Comparison of ENCODE assay signal across 8 mouse cellular contexts in the genomic region with DNA sequence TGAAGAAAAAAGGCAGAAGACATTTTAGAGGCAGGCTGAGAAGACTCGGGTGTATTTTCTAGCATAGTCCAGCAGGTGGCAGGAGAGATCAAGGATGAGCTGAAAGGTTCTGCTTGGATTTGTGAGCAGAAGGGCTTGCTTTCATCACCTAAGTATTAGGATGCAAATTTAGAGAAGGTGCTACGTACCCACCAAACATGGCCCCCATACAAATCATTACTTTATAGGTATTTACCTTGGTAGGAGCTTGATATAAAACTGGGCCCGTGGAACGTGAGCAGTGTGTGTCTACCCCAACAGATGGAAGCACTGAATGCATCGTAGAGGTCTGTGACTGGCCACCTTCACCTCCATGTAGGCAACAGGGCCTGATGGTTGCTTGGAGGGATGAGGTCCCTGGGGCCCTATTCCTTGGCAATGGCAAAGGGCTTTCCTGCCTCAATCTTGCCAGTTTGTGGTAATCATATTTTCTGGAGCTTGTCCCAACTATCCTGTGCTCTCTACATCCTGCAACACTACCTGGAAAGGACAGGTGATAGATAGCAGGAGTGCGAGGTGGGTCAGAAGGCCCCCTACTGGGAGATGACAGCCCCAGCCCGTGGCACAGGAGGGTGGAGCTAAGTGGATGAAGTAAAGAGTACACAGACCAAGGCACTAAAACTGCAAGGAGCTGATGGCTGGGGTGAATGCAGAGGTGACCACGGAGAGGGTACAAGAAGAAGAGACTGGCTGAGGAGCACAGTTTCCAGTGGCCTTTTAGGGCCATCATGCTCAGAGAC. TPM values are rescaled to one million over a fixed set of nuclear protein-coding genes. Genes with fewer than 3 reads are reported as not detected.
DNase-seq lines count a peak whose midpoint lies in the region; ATAC-seq lines count a peak whose summit lies in the region.

No protein-coding gene starts in this region.

- intact Hi-C loops in left cerebral cortex, postnatal 25 days (cut with DNase I): loop anchor here (5.0 to 10.0 kb wide), 2 partner anchors 212 to 1604 kb away; a partner anchor contains a TSS

- peak; percentile 67 to 73 for DNase-seq in left cerebral cortex, adult 18-20 months (ENCODE audit: low spot score in 2 of 2)
- no peak for DNase-seq in left cerebral cortex, adult 11 months (ENCODE audit: low spot score)
- DNase-seq in Muller cell, postnatal 12 days (ENCODE audit: inconsistent ontology term): peak; percentile 31
- peak; percentile 58 to 73 for DNase-seq in cerebellum, postnatal 25 days
- DNase-seq in left cerebral cortex, postnatal 25 days (ENCODE audit: low spot score in 2 of 2): peak; percentile 60 to 75
- peak; percentile 68 for DNase-seq in naive thymus-derived CD4-positive, alpha-beta T cell, adult 2 months (ENCODE audit: low read depth)
- no peak for DNase-seq in ovary, postnatal 10 days (ENCODE audit: low spot score)

- ATAC-seq in granulocyte monocyte progenitor cell, adult 5-6 weeks (replicated peaks; ENCODE audit: poor library complexity, severe bottlenecking): peak; percentile 57

RNA-seq across cellular contexts. Expression of a gene that starts 34.6 kb away (rescaled TPM):
- not detected for total RNA-seq in left cerebral cortex, adult 18-20 months (2021)
- not detected in 2 replicates for total RNA-seq in granulocyte monocyte progenitor cell, adult 5-6 weeks (2014; fragmentation: Nextera tagmentation)
- total RNA-seq in granulocyte monocyte progenitor cell, adult 5-6 weeks (2017): not detected in 2 replicates
- not detected for total RNA-seq in left cerebral cortex, postnatal 25 days (2021)

RNA-seq across cellular contexts. Expression of a gene that starts 46.5 kb away (rescaled TPM):
- not detected for total RNA-seq in left cerebral cortex, adult 18-20 months (2021)
- not detected in 2 replicates for total RNA-seq in granulocyte monocyte progenitor cell, adult 5-6 weeks (2014; fragmentation: Nextera tagmentation)
- not detected in 2 replicates for total RNA-seq in granulocyte monocyte progenitor cell, adult 5-6 weeks (2017)
- under 1 TPM in 1 of 2 experiments, not detected in 1; 0.16 TPM for total RNA-seq in left cerebral cortex, postnatal 25 days (2021)

RNA-seq across cellular contexts. Expression of a gene that starts 50.9 kb away (rescaled TPM):
- not detected for total RNA-seq in left cerebral cortex, adult 18-20 months (2021)
- total RNA-seq in granulocyte monocyte progenitor cell, adult 5-6 weeks (2014; fragmentation: Nextera tagmentation): 3.5 and 3.8 TPM in 2 replicates
- 5.1 and 6.1 TPM in 2 replicates for total RNA-seq in granulocyte monocyte progenitor cell, adult 5-6 weeks (2017)
- not detected for total RNA-seq in left cerebral cortex, postnatal 25 days (2021)

RNA-seq across cellular contexts. Expression of a gene that starts 58.5 kb away (rescaled TPM):
- 1 to 10 TPM; 1.2 to 1.7 TPM for total RNA-seq in left cerebral cortex, adult 18-20 months (2021)
- total RNA-seq in granulocyte monocyte progenitor cell, adult 5-6 weeks (2014; fragmentation: Nextera tagmentation): 17.0 and 28.1 TPM in 2 replicates
- total RNA-seq in granulocyte monocyte progenitor cell, adult 5-6 weeks (2017): 11.9 and 15.3 TPM in 2 replicates
- 1 to 10 TPM; 1.0 to 1.4 TPM for total RNA-seq in left cerebral cortex, postnatal 25 days (2021)

Comparison
In these comparisons a context has a peak if more than half of its experiments do, and no peak if none do; other contexts are left out.
1. DNase-seq: peak in left cerebral cortex, adult 18-20 months (2 of 2), Muller cell, postnatal 12 days (single experiment), cerebellum, postnatal 25 days (2 of 2), left cerebral cortex, postnatal 25 days (2 of 2) and naive thymus-derived CD4-positive, alpha-beta T cell, adult 2 months (single experiment); none in left cerebral cortex, adult 11 months (single experiment) and ovary, postnatal 10 days (single experiment).
2. RNA of a gene that starts 50.9 kb away (total RNA-seq): 3.5 to 6.1 TPM in granulocyte monocyte progenitor cell, adult 5-6 weeks; not detected in left cerebral cortex, adult 18-20 months and not detected in left cerebral cortex, postnatal 25 days; every median in the first group is over 4 times any median in the second.